Mouse (Mus musculus): ENCODE data around the gene Ndel1.

Gene Ndel1

DNA sequence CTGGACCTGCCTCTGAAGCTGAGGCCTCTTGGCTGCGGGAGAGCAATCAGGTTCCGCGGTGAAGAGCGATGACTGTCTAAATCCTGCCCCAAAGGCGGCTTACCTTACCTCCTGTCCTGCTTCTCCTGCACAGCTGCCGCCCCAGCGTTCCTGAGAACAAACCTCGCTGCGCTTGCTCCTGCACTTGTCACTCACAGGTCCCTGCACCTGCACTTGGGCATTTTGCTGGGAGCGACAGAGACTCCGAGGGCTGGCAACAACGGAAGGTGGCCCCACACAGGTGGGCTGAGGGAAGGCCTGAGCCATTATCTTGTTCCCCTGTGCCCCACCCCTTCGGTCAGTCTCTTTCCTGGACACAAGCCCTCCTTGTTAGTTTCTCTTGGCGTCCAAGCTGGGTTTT is 10.4 kb upstream of the Ndel1 start:
- DNase-seq (ENCODE audit: low read depth, low spot score): no peak
- Histone ChIP-seq H3K36me3 (ENCODE audit: control insufficient read depth, insufficient read depth, low read length, poor library complexity, severe bottlenecking) (no peaks in the 10 kb centered on the region), H3K27me3 (ENCODE audit: control insufficient read depth, insufficient read depth, low read length, poor library complexity, severe bottlenecking) (no peaks in the 10 kb centered on the region)

DNA sequence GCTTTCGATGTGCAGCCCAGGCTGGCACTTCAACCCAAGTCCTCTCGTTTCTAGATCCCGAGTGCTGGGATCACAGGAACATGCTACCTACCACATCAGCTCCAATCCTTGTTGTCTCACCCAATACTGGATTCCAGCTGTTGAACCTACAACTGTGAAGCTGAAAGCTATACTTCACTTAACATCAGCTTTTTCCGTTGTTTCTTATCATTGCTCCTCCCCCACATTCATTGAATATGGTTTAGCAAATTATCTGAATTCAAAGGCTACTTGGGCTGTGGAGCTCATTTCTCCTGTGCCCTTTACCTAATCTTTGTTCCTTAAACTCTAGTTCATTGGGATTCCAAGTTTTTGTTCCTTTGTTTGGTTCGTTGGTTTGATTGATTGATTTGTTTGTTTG is 7.2 kb upstream of the Ndel1 start:
- no peaks in the 10 kb centered on the region for H3K27me3 ChIP-seq (ENCODE audit: control insufficient read depth, insufficient read depth, low read length, poor library complexity, severe bottlenecking)
- no peak for DNase-seq (ENCODE audit: low read depth, low spot score)
- no peaks in the 10 kb centered on the region for H3K36me3 ChIP-seq (ENCODE audit: control insufficient read depth, insufficient read depth, low read length, poor library complexity, severe bottlenecking)

DNA sequence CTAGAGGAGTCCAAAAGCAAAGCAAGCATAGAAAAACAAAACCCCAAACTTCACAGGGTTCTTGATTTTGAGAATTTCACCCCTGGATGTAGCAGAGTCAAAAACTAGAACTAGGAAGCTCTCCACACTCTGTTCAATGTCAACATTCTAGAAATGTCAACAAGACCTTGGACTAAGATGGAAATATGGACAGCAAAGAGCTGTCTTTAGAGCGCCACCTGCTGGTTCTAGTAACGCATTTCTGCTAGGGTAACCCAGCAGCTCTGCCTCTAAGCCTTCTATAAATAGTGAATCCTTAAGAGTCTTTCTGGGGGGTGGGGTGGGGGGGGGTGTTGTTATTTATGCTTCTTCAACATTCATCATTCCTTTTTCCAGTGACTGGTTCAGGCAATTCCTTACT is 3.2 kb upstream of the Ndel1 start:
- DNase-seq (ENCODE audit: low read depth, low spot score): peak; percentile 82
- H3K27me3 ChIP-seq (ENCODE audit: control insufficient read depth, insufficient read depth, low read length, poor library complexity, severe bottlenecking): no peaks in the 10 kb centered on the region
- H3K36me3 ChIP-seq (ENCODE audit: control insufficient read depth, insufficient read depth, low read length, poor library complexity, severe bottlenecking): no peaks in the 10 kb centered on the region

DNA sequence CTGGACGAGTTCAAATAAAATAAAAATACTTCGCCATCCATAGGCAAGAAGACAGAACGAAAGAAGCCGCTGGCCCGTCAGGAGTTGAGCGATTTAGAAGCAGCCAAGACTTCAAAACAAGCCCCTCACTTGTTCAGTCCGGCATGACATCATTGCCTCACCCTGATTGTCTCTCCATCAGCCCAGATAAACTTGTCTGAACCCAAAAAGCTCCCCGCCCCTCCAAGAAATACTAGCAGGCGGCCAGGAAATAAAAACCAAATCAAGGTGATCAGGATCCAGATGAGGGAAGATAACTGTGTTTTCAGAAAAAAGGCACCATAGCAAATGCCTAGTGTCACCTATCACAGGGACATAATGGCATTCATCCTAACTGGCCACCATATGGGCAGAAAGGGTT is 381 bp downstream of the Ndel1 start:
- DNase-seq (ENCODE audit: low read depth, low spot score): no peak
- Histone ChIP-seq H3K36me3 (ENCODE audit: control insufficient read depth, insufficient read depth, low read length, poor library complexity, severe bottlenecking) (no peaks in the 10 kb centered on the region), H3K27me3 (ENCODE audit: control insufficient read depth, insufficient read depth, low read length, poor library complexity, severe bottlenecking) (no peaks in the 10 kb centered on the region)

DNA sequence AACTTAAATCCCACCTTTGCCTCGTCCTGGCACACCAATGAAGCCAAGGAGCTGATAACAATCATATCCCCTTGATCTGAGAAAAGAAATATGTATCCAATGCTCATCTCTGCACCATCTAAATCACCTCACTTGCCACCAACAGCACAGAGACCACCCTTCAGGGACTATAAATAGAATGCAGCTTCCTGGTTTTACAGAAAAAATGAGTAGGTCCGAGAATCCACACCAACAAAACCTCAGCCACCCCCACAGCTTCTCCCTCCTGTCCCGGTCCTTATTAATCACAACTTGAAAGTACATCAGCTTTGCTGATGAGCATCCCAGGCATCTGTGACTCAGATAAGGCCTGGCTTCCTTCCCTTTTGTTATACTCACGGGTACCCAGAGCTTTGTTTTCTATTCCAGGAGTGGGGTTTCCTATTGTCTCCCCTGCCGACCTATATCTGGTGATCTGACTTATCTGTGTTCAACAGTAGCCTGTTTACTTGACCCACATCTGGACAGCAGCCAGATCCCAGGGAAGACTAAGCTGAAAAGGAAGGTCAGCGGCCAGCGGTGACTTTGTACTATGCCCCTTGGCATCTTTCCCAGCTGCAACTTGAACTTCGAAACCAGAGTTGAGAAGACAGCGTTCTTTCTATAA is 7.0 kb downstream of the Ndel1 start:
- Histone ChIP-seq H3K36me3 (ENCODE audit: control insufficient read depth, insufficient read depth, low read length, poor library complexity, severe bottlenecking) (no peaks in the 10 kb centered on the region), H3K27me3 (ENCODE audit: control insufficient read depth, insufficient read depth, low read length, poor library complexity, severe bottlenecking) (no peaks in the 10 kb centered on the region)
- DNase-seq (ENCODE audit: low read depth, low spot score): no peak

DNA sequence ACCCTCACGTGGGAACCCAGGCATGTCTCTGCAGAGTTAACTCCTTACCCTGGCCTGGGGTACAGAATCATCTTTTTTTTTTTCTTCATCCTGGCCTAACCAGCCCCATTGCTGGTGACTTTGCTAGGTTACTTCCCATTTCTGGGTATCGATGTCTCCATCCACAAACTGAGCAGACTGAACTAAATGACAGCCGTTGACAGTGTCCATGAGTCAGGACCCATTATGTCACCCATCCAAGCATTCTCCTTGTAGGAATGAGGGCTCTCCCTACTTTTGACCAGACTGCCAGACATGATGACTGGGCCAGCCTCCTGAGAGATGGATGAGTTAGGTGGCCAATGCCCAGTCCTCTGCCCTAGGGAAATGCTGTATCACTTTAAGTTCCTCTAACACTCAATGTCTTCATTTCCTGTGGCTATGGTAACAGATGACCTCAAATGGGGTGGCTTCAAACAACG is 8.0 kb downstream of the Ndel1 start:
- Histone ChIP-seq H3K36me3 (ENCODE audit: control insufficient read depth, insufficient read depth, low read length, poor library complexity, severe bottlenecking) (no peaks in the 10 kb centered on the region), H3K27me3 (ENCODE audit: control insufficient read depth, insufficient read depth, low read length, poor library complexity, severe bottlenecking) (no peaks in the 10 kb centered on the region)
- peak; percentile 33 for DNase-seq (ENCODE audit: low read depth, low spot score)

DNA sequence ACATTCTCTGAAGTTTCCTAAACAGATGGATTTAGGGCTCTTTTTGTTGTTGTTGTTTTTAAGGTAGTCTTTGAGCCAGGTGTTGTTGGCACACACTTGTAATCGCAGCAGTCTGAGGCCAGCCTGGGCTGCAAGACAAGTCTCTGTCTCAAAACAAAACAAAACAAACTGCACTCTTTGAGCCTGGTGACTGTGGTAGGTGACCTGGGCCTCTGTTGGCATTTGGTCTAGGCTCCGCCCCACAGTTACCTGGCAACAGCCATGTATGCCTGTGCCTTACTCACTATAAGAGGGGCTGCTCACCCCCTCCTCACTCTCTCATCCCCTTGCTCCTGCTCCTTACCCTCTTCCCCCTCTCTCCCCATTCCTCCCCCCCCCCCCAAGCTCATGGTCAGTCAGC is 9.4 kb downstream of the Ndel1 start:
- Histone ChIP-seq H3K27me3 (ENCODE audit: control insufficient read depth, insufficient read depth, low read length, poor library complexity, severe bottlenecking) (no peaks in the 10 kb centered on the region), H3K36me3 (ENCODE audit: control insufficient read depth, insufficient read depth, low read length, poor library complexity, severe bottlenecking) (no peaks in the 10 kb centered on the region)
- no peak for DNase-seq (ENCODE audit: low read depth, low spot score)

DNA sequence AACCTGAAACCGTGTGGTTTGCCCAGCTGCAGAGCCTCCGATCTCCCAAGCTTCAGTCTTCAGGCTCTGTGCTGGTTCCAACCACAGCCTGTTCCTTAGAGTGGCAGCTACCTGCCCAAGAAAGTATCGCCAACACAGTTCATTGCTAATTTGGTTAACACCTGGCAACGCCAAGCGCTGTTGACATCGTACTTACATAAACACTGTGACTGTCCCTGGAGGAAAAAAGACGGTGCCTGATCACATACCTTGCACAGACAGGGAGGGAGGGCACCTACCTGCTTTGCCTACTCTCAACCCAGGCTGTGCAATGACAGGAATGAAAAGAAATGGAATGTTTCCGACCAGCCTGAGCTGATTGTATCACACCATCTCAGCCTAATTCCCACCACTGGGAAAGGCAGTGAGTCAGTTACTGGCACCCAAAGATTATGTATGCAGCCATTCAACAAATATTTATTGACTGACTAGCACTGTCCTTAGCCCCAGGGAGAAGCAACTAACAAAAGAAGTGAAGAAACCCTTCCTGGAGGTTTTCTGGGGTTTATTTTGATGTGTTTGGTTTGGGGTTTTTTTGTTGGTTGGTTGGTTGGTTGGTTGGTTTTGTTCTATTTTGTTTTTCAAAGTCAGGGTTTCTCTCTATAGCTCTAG is 11.6 kb downstream of the Ndel1 start:
- DNase-seq (ENCODE audit: low read depth, low spot score): no peak
- Histone ChIP-seq H3K36me3 (ENCODE audit: control insufficient read depth, insufficient read depth, low read length, poor library complexity, severe bottlenecking) (no peaks in the 10 kb centered on the region), H3K27me3 (ENCODE audit: control insufficient read depth, insufficient read depth, low read length, poor library complexity, severe bottlenecking) (no peaks in the 10 kb centered on the region)

DNA sequence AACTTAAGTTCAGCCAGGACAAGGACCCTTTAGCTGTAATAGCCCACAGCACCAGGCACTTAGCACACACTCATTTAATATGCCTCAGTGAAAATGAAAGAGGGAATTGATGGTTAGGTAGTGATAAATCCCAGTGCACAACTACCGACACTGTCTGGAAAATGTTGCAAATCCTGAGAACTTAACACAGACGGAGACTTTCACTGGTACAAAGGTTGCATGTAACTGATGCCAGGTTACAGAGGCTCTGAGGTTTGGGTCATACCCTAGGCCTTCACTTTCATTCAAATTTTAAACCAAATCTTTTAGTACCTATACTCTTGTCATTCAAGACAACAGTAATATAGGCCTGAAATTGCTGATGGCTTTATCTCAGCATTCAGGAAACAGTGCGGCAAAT is 14.3 kb downstream of the Ndel1 start:
- Histone ChIP-seq H3K27me3 (ENCODE audit: control insufficient read depth, insufficient read depth, low read length, poor library complexity, severe bottlenecking) (no peaks in the 10 kb centered on the region), H3K36me3 (ENCODE audit: control insufficient read depth, insufficient read depth, low read length, poor library complexity, severe bottlenecking) (no peaks in the 10 kb centered on the region)
- DNase-seq (ENCODE audit: low read depth, low spot score): no peak

DNA sequence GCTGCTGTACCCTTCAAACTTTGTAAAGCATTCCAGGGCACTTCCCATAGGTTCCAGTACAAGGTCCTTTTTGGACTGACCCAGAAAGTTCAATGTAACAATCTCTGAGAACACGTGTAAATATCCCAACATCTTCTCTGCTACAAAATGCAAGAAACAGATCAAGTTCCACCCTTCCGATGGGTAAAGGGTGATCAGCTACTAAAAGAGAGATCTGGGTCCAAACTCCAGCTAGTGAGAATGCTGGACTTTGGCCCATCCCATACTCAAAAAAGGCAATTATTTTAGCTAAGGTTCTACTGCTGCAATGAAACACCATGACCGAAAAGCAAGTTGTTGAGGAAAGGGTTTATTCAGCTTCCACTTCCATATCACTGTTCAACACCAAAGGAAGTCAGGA is 17.0 kb downstream of the Ndel1 start:
- DNase-seq (ENCODE audit: low read depth, low spot score): no peak
- H3K27me3 ChIP-seq (ENCODE audit: control insufficient read depth, insufficient read depth, low read length, poor library complexity, severe bottlenecking): no peaks in the 10 kb centered on the region
- no peaks in the 10 kb centered on the region for H3K36me3 ChIP-seq (ENCODE audit: control insufficient read depth, insufficient read depth, low read length, poor library complexity, severe bottlenecking)

DNA sequence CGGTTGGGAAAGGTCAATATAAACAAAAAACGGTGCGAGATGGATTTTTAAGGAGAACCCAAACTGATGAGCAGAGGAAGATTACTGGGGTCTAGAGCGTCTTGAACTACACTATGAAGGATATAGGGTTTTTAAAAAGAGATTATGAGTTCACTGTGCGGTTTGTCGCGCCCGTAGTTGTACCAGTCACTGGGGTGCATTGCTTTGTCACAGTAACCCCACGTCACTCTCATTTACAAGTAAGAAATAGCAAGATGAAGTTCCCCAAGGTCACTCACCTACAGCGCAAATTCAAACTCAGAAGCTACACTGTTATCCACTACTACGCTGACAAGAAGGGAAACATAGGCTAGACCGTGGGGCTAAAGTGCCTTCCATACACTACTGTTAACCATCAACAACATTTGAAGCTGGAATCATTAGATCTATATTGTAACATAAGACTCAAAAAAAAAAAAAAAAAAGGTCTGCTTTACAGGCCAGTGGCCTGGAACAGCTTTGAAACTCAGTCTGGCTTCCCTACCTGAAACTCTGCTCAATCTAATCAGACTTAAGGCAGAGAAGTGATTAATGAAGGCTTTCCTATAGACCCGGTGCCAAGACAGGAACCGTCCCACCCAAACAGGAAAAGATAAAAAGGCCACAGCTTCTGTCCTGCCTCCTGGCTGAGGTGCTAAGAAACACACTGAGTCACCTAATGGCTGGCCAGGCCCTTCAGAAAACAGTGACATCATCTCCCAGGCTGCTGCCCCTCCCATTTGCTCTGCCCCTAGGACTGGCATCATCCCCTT is 17.9 kb downstream of the Ndel1 start:
- no peaks in the 10 kb centered on the region for H3K27me3 ChIP-seq (ENCODE audit: control insufficient read depth, insufficient read depth, low read length, poor library complexity, severe bottlenecking)
- H3K36me3 ChIP-seq (ENCODE audit: control insufficient read depth, insufficient read depth, low read length, poor library complexity, severe bottlenecking): no peaks in the 10 kb centered on the region
- peak; percentile 68 for DNase-seq (ENCODE audit: low read depth, low spot score)

DNA sequence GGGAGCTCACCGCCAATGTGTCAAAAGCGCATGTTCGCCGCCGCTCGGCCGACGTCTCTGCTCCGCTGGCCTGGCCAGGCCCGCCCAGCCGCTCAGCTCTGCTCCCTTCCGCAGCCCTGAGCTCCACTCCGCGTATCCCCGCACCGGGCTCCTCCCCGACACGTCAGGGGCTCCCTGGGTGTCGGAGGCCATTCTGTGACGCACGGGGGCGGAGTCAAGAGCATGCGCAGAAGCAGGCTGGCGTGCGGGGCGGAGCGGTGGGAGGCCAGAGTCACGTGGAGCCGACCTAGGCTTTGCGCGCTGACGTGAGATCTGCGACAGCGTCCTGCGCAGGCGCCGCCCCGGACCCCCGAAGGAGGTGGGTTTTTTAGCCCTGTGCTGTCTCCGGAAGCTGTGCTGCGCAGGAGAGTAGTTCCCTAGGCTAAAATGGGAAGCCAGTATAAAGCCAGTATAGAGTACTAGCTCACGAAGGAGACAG is 18.7 kb downstream of the Ndel1 start:
- Histone ChIP-seq H3K27me3 (ENCODE audit: control insufficient read depth, insufficient read depth, low read length, poor library complexity, severe bottlenecking) (no peaks in the 10 kb centered on the region), H3K36me3 (ENCODE audit: control insufficient read depth, insufficient read depth, low read length, poor library complexity, severe bottlenecking) (no peaks in the 10 kb centered on the region)
- DNase-seq (ENCODE audit: low read depth, low spot score): peak; percentile 100

DNA sequence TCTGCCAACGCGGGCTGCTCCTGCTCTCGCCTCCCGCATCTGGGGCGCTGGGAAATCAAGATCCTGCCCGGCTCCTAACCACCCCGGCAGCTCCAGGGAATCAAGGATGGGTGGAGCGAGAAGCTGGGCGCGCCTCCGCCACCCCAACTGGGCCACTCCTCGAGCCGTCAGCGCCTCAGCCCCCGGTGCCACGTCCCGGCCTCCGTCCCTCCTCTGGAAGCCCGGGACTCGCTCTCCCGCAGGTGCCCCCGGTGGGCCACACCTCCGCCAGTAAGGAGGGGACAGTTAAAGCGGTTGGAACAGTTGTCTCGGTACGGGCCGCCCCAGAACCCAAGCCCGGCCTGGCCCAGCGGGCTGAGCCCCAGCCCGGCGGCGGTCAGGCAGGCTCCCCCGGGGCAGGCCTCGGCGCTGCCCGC is 19.2 kb downstream of the Ndel1 start:
- no peak for DNase-seq (ENCODE audit: low read depth, low spot score)
- H3K27me3 ChIP-seq (ENCODE audit: control insufficient read depth, insufficient read depth, low read length, poor library complexity, severe bottlenecking): no peaks in the 10 kb centered on the region
- no peaks in the 10 kb centered on the region for H3K36me3 ChIP-seq (ENCODE audit: control insufficient read depth, insufficient read depth, low read length, poor library complexity, severe bottlenecking)

DNA sequence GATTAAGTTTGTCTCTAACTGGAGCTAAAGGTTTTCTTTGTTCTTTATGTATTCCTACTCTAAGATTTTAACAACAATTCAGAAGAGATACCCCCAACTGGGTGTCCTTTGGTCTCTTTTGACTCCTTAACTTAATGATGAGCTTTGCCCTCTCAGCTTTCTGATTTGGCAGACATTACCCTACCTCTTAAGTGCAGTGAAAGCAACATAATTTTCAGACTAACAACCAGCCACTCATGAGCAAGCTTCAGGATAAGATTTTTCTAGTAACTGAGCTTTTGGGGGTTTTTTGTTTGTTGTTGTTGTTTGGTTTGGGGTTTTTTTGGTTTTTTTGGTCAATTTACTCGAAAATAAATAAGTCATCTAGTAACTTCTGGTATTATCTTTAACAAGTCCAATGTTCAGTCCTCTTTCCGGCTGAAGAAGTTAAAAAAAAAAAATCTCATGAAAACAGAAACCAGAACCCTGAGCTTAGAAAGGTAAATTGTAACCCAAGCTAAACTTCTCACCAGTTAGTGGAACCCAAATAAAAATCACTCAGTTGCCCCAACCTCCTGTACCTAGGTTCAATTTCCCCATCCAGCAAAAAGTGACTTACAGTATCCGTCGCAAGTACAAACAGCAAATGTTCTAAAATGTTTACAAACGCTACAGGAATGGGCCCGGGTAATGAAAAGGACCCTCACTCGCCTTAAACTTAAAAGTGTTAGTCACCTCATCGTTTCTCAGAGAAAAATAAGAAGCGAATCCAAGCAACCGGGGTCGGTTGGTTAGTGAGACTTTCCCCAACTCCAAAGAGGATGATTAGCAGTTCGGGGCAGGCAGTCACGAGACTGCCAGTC is 19.8 kb downstream of the Ndel1 start:
- peak; percentile 48 for DNase-seq (ENCODE audit: low read depth, low spot score)

More for the DNA sequence above, 19.8 kb downstream of the Ndel1 start:
- Histone ChIP-seq H3K36me3 (ENCODE audit: control insufficient read depth, insufficient read depth, low read length, poor library complexity, severe bottlenecking) (no peaks in the 10 kb centered on the region), H3K27me3 (ENCODE audit: control insufficient read depth, insufficient read depth, low read length, poor library complexity, severe bottlenecking) (no peaks in the 10 kb centered on the region)
